Mouse (Mus musculus): ENCODE results near the gene Birc2. TPM values are rescaled to one million over a fixed set of nuclear protein-coding genes. Genes with fewer than 3 reads are reported as not detected.

Gene Birc2
- polyA plus RNA-seq, 1 experiment, result 51.9 TPM

DNA sequence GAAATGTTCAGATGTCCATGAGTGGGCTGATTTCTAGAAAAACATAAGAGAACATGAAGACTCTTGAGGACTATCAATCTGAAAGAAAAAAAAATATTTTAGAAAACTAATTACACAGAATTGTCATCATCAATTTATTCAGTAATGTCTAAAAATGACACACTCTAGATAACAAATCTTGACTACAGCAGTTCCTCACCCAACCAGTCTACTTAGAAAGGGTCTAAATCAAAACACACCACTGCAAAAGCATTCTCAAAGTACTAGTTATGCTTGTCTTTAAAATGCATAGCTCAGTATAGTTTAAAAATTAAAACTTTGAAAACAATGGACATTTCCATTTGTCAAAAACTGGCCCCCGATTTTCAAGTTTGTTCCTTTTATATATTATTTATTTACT lies 1.6 kb downstream of the Birc2 start:
- Histone ChIP-seq H3K9ac (ENCODE audit: low read depth, poor library complexity, severe bottlenecking) (peak overlapping the region; percentile 81), H3K9me3 (replicated peaks; ENCODE audit: control insufficient read depth, insufficient read depth, low read length, poor library complexity, severe bottlenecking) (no peaks in the 10 kb centered on the region), H3K36me3 (ENCODE audit: control insufficient read depth, insufficient read depth, low read length, poor library complexity, severe bottlenecking) (peaks cover 17% of the 10 kb centered on the region), H3K4me3 (ENCODE audit: low read depth, low read length) (no peak overlapping the region), H3K27ac (ENCODE audit: insufficient read depth, low read length) (no peak overlapping the region), H3K4me1 (ENCODE audit: control insufficient read depth, insufficient read depth, low read length) (peaks cover 1% of the 10 kb centered on the region), H3K27me3 (ENCODE audit: control insufficient read depth, insufficient read depth, low read length, poor library complexity, severe bottlenecking) (no peaks in the 10 kb centered on the region)
- TF ChIP-seq POLR2A (IDR thresholded peaks at IDR 0.05; ENCODE audit: insufficient read depth, low read length) (no peak), CTCF (IDR thresholded peaks at IDR 0.05; ENCODE audit: low read depth, low read length) (no peak), EP300 (IDR thresholded peaks at IDR 0.05; ENCODE audit: insufficient read depth, low read depth, low read length) (no peak)

DNA sequence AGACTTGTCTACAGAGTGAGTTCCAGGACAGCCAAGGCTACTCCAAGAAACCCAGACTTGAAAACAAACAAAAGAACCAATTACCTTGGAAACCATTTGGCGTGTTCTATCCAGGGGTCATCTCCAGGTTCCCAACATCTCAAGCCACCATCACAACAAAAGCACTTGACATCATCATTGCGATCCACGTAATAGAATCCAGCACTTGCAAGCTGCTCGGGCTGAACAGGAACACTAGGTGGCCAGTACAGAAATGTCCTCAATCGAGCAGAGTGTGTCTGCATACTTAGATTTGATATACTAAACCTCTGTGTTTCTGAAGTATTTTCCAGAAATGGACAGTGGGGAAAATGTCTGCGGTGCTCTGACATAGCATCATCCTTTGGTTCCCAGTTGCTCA lies 3.4 kb downstream of the Birc2 start:
- no peaks in the 10 kb centered on the region for H3K9me3 ChIP-seq (replicated peaks; ENCODE audit: control insufficient read depth, insufficient read depth, low read length, poor library complexity, severe bottlenecking)
- H3K27me3 ChIP-seq (ENCODE audit: control insufficient read depth, insufficient read depth, low read length, poor library complexity, severe bottlenecking), result no peaks in the 10 kb centered on the region
- peaks cover 18% of the 10 kb centered on the region for H3K36me3 ChIP-seq (ENCODE audit: control insufficient read depth, insufficient read depth, low read length, poor library complexity, severe bottlenecking)
- H3K4me1 ChIP-seq (ENCODE audit: control insufficient read depth, insufficient read depth, low read length), result peaks cover 1% of the 10 kb centered on the region
- no peak overlapping the region for H3K4me3 ChIP-seq (ENCODE audit: low read depth, low read length)
- TF ChIP-seq EP300 (IDR thresholded peaks at IDR 0.05; ENCODE audit: insufficient read depth, low read depth, low read length), result no peak
- TF ChIP-seq CTCF (IDR thresholded peaks at IDR 0.05; ENCODE audit: low read depth, low read length), result no peak
- no peak for TF ChIP-seq POLR2A (IDR thresholded peaks at IDR 0.05; ENCODE audit: insufficient read depth, low read length)
- H3K9ac ChIP-seq (ENCODE audit: low read depth, poor library complexity, severe bottlenecking), result no peak overlapping the region
- H3K27ac ChIP-seq (ENCODE audit: insufficient read depth, low read length), result no peak overlapping the region

DNA sequence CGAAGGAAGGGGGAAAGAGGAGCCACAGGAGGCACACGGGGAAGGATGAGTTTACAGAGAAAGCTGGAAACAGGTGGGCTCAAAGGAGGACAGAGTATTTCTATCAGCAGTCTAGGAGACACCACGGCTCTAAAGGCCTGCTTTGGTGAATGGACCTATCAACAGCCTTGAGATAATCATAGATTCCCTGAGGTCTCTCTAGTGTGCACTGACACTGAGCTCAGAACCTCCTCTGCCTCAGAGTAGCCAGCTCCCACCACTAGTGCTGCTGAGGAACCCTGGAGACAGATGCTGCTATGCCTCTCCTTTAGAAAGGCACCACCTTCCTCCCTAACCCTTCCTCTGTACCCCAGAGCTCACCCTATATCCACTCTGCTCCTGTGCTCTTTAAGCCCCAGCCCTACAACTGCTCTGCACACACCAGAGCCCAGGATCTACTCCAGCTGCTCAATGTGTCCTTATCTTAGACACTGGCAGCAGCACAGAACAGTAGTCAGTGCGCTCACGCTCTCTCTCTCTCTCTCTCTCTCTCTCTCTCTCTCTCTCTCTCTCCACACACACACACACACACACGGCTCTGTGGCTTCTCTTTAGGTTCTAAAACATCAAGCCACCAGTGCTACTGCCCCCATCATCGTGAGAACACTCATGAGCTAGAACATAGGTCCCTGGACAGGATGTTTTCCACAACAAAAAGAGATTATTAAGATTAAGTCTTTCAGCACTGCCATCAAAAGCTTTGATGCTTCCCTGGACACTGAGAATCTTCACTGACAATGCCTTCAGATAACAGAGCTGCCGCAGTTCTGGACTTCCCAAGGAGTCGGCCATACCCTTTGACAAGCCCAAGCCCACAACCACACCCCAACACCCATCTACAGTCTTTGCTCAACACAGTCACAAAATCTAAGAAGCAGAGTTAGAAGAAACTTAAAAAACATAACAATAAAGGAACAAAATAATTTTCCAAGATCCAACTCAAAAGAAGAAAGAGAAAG lies 7.0 kb downstream of the Birc2 start:
- Histone ChIP-seq H3K27me3 (ENCODE audit: control insufficient read depth, insufficient read depth, low read length, poor library complexity, severe bottlenecking) (no peaks in the 10 kb centered on the region), H3K9ac (ENCODE audit: low read depth, poor library complexity, severe bottlenecking) (no peak overlapping the region), H3K9me3 (replicated peaks; ENCODE audit: control insufficient read depth, insufficient read depth, low read length, poor library complexity, severe bottlenecking) (no peaks in the 10 kb centered on the region), H3K4me1 (ENCODE audit: control insufficient read depth, insufficient read depth, low read length) (peaks cover 3% of the 10 kb centered on the region), H3K27ac (ENCODE audit: insufficient read depth, low read length) (no peak overlapping the region), H3K36me3 (ENCODE audit: control insufficient read depth, insufficient read depth, low read length, poor library complexity, severe bottlenecking) (peaks cover 30% of the 10 kb centered on the region), H3K4me3 (ENCODE audit: low read depth, low read length) (no peak overlapping the region)
- TF ChIP-seq CTCF (IDR thresholded peaks at IDR 0.05; ENCODE audit: low read depth, low read length), result no peak
- TF ChIP-seq POLR2A (IDR thresholded peaks at IDR 0.05; ENCODE audit: insufficient read depth, low read length), result no peak
- TF ChIP-seq EP300 (IDR thresholded peaks at IDR 0.05; ENCODE audit: insufficient read depth, low read depth, low read length), result no peak

DNA sequence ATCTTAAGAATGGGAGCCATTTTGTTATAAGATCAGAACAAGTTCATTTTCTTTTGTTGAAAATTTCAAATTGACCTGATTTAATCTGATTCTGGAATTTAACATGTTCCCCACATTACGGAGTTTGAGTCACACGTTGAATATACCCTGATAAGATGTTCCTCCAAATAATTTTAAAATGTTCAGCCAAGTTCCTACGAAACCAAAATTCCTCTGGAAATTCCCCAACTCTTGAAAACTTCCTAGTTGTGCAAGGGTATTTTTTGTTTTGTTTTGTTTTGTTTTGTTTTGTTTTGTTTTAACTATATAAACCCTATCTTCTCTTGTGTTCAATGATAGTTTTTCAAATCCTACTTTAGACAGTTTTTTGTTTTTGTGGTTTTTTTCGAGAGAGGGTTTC lies 8.2 kb downstream of the Birc2 start:
- no peak for TF ChIP-seq POLR2A (IDR thresholded peaks at IDR 0.05; ENCODE audit: insufficient read depth, low read length)
- TF ChIP-seq CTCF (IDR thresholded peaks at IDR 0.05; ENCODE audit: low read depth, low read length), result no peak
- no peak for TF ChIP-seq EP300 (IDR thresholded peaks at IDR 0.05; ENCODE audit: insufficient read depth, low read depth, low read length)
- H3K36me3 ChIP-seq (ENCODE audit: control insufficient read depth, insufficient read depth, low read length, poor library complexity, severe bottlenecking), result peaks cover 22% of the 10 kb centered on the region

DNA sequence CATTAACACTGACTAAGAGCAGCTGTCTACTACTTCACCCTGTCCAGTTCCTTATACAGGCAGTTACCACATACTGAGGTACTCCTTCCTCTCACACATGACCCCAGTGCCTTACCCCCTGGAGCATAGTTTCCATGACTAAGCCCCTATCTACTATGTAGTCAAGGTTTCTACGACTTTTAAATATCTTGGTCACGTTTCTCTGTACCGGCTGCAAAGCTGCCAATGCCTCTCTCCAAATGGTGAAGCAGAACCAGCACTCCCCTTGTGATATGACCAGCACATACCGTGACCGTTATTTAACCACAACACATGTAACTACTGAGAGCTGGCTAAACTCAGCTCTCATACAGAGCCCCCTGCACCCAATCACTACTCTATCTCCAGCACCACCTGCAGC lies 11.9 kb downstream of the Birc2 start:
- Histone ChIP-seq H3K27me3 (ENCODE audit: control insufficient read depth, insufficient read depth, low read length, poor library complexity, severe bottlenecking) (no peaks in the 10 kb centered on the region), H3K27ac (ENCODE audit: insufficient read depth, low read length) (no peak overlapping the region), H3K9ac (ENCODE audit: low read depth, poor library complexity, severe bottlenecking) (no peak overlapping the region), H3K4me1 (ENCODE audit: control insufficient read depth, insufficient read depth, low read length) (peaks cover 2% of the 10 kb centered on the region), H3K9me3 (replicated peaks; ENCODE audit: control insufficient read depth, insufficient read depth, low read length, poor library complexity, severe bottlenecking) (no peaks in the 10 kb centered on the region), H3K4me3 (ENCODE audit: low read depth, low read length) (no peak overlapping the region), H3K36me3 (ENCODE audit: control insufficient read depth, insufficient read depth, low read length, poor library complexity, severe bottlenecking) (peaks cover 33% of the 10 kb centered on the region)
- TF ChIP-seq CTCF (IDR thresholded peaks at IDR 0.05; ENCODE audit: low read depth, low read length), result no peak
- no peak for TF ChIP-seq POLR2A (IDR thresholded peaks at IDR 0.05; ENCODE audit: insufficient read depth, low read length)
- TF ChIP-seq EP300 (IDR thresholded peaks at IDR 0.05; ENCODE audit: insufficient read depth, low read depth, low read length), result no peak

More for the DNA sequence above, 8.2 kb downstream of the Birc2 start:
- H3K9ac ChIP-seq (ENCODE audit: low read depth, poor library complexity, severe bottlenecking), result no peak overlapping the region
- H3K27ac ChIP-seq (ENCODE audit: insufficient read depth, low read length), result no peak overlapping the region
- H3K9me3 ChIP-seq (replicated peaks; ENCODE audit: control insufficient read depth, insufficient read depth, low read length, poor library complexity, severe bottlenecking), result no peaks in the 10 kb centered on the region
- H3K4me1 ChIP-seq (ENCODE audit: control insufficient read depth, insufficient read depth, low read length), result peaks cover 3% of the 10 kb centered on the region
- H3K27me3 ChIP-seq (ENCODE audit: control insufficient read depth, insufficient read depth, low read length, poor library complexity, severe bottlenecking), result no peaks in the 10 kb centered on the region
- H3K4me3 ChIP-seq (ENCODE audit: low read depth, low read length), result no peak overlapping the region

DNA sequence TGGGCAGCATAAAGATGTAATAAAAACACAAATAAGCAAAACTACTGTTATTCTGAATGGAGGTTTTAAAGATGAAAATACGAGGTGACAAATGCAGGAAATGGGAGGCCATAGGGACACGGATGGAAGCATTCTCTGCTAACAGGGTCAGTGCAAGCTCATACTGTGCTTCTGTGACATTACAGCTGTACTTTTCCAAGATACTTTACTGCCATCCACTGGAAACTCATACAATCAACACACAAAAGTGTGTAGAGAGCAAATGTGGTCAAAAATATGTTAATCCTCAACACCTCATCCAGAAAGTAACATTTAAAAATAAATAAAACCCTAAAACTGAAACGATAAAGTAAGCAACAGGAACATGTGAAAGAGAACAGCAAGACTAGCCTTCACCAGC lies 14.1 kb downstream of the Birc2 start:
- TF ChIP-seq CTCF (IDR thresholded peaks at IDR 0.05; ENCODE audit: low read depth, low read length) (no peak), EP300 (IDR thresholded peaks at IDR 0.05; ENCODE audit: insufficient read depth, low read depth, low read length) (no peak), POLR2A (IDR thresholded peaks at IDR 0.05; ENCODE audit: insufficient read depth, low read length) (no peak)
- Histone ChIP-seq H3K9ac (ENCODE audit: low read depth, poor library complexity, severe bottlenecking) (no peak overlapping the region), H3K36me3 (ENCODE audit: control insufficient read depth, insufficient read depth, low read length, poor library complexity, severe bottlenecking) (peaks cover 43% of the 10 kb centered on the region), H3K4me3 (ENCODE audit: low read depth, low read length) (no peak overlapping the region), H3K4me1 (ENCODE audit: control insufficient read depth, insufficient read depth, low read length) (peaks cover 2% of the 10 kb centered on the region), H3K27ac (ENCODE audit: insufficient read depth, low read length) (no peak overlapping the region), H3K9me3 (replicated peaks; ENCODE audit: control insufficient read depth, insufficient read depth, low read length, poor library complexity, severe bottlenecking) (no peaks in the 10 kb centered on the region), H3K27me3 (ENCODE audit: control insufficient read depth, insufficient read depth, low read length, poor library complexity, severe bottlenecking) (no peaks in the 10 kb centered on the region)

All from ES-Bruce4 (cell line).